Mouse (Mus musculus) heart, adult 2 months (tissue): ENCODE measurements at regions not wholly inside any gene's neighbourhood (a gene's known extent, or its start where the extent isn't known, plus 50 kb on each side); places are given as distances from the start of the nearest gene placed in this dataset.

Experiments
- DNase-seq, 2 experiments: peaks; one replicate each; pipeline ENCODE4 v3.0.0; 2021
- H3K27ac ChIP-seq: fragments of 200-600 bp; 2 replicates; pipeline ENCODE4 v1.8.1; 2022
- H3K27me3 ChIP-seq: fragments of 200-500 bp; 2 replicates; pipeline ENCODE4 v1.6.1; 2012; ENCODE audit warnings: mild to moderate bottlenecking, low read length, inconsistent platforms, mixed read lengths; ENCODE audit not compliant: control insufficient read depth, insufficient read depth
- H3K36me3 ChIP-seq: fragments of 200-500 bp; 2 replicates; pipeline ENCODE4 v1.6.1; 2012; ENCODE audit warnings: low read length, inconsistent platforms; ENCODE audit not compliant: control insufficient read depth, insufficient read depth
- H3K4me1 ChIP-seq: fragments of 200-500 bp; 2 replicates; pipeline ENCODE4 v1.6.1; 2011; ENCODE audit warnings: low read length; ENCODE audit not compliant: control insufficient read depth, insufficient read depth
- H3K4me3 ChIP-seq: fragments of 200-600 bp; 2 replicates; pipeline ENCODE4 v1.8.1; 2022
- H3K79me2 ChIP-seq: fragments of 200-500 bp; replicated peaks from 2 replicates; pipeline ENCODE4 v1.6.1; 2012; ENCODE audit warnings: mild to moderate bottlenecking, inconsistent platforms, low read length, moderate library complexity, mixed read lengths; ENCODE audit not compliant: control insufficient read depth, insufficient read depth
- H3K9ac ChIP-seq: fragments of 200-500 bp; 2 replicates; pipeline ENCODE4 v1.6.1; 2012; ENCODE audit warnings: low read depth, mild to moderate bottlenecking, control low read depth, inconsistent platforms, low read length, mixed read lengths
- CTCF ChIP-seq: fragments of 200-600 bp; IDR thresholded peaks from 2 replicates; pipeline ENCODE4 v1.8.1; 2022; ENCODE audit warnings: antibody characterized with exemption, mild to moderate bottlenecking, moderate library complexity
- EP300 ChIP-seq: fragments of 200-500 bp; IDR thresholded peaks from 2 replicates; pipeline ENCODE4 v1.6.1; 2011; ENCODE audit warnings: low read depth, low read length, control low read depth; ENCODE audit not compliant: insufficient read depth
- POLR2A ChIP-seq: fragments of 200-500 bp; IDR thresholded peaks from 2 replicates; pipeline ENCODE4 v1.6.1; 2011; ENCODE audit warnings: mild to moderate bottlenecking, low read depth, low read length, control low read depth; ENCODE audit not compliant: insufficient read depth
- WGBS: fragments of 180-500 bp; shearing (Covaris S2); methylation state at CpG from one replicate; pipeline ENCODE4 v1.1.7; 2018; 5-methylcytosine and 5-hydroxymethylcytosine counted together
- intact Hi-C: fragments of 180-260 bp; cut with DNase I; formaldehyde crosslinking; loops from one replicate; pipeline ENCODE4 v1.15.1; 2025

- H3K27me3 ChIP-seq = no peaks in the 10 kb centered on the region
- intact Hi-C loops = no loop called here
- DNase-seq = no peak
- H3K79me2 ChIP-seq = no peaks in the 10 kb centered on the region
- H3K9ac ChIP-seq = no peak overlapping the region
- no peaks in the 10 kb centered on the region for H3K4me1 ChIP-seq
- H3K4me3 ChIP-seq = no peak overlapping the region
- TF ChIP-seq EP300 (no peak), CTCF (no peak), POLR2A (no peak)
- H3K36me3 ChIP-seq = no peaks in the 10 kb centered on the region
- 74% methylated on average over 4 of the region's 4 CpGs for WGBS
- H3K27ac ChIP-seq = no peak overlapping the region
Observed at GRCm38 (mm10) chr13:103415335-103415734, 81.0 kb upstream of the Mast4 start.

- TF ChIP-seq CTCF = no peak
- TF ChIP-seq POLR2A = no peak
- TF ChIP-seq EP300 = no peak
- intact Hi-C loops = no loop called here
Observed at GRCm38 (mm10) chr13:103412566-103412965, 78.3 kb upstream of the Mast4 start.

GRCm38 (mm10) chr13:103409286-103409685 is 75.0 kb upstream of the Mast4 start:
- no peak for TF ChIP-seq CTCF
- TF ChIP-seq POLR2A = no peak
- TF ChIP-seq EP300 = no peak
- H3K27me3 ChIP-seq = no peaks in the 10 kb centered on the region
- H3K9ac ChIP-seq = no peak overlapping the region
- H3K4me3 ChIP-seq = no peak overlapping the region
- H3K36me3 ChIP-seq = no peaks in the 10 kb centered on the region
- no peaks in the 10 kb centered on the region for H3K79me2 ChIP-seq
- H3K4me1 ChIP-seq = no peaks in the 10 kb centered on the region
- DNase-seq = no peak
- intact Hi-C loops = no loop called here
- peak overlapping the region; percentile 38 for H3K27ac ChIP-seq
- WGBS = 60% methylated on average over 7 of the region's 7 CpGs

More at GRCm38 (mm10) chr13:103412566-103412965, 78.3 kb upstream of the Mast4 start:
- no peak for DNase-seq
- no peaks in the 10 kb centered on the region for H3K4me1 ChIP-seq
- no peaks in the 10 kb centered on the region for H3K79me2 ChIP-seq
- no peaks in the 10 kb centered on the region for H3K36me3 ChIP-seq
- H3K27ac ChIP-seq = no peak overlapping the region
- no peaks in the 10 kb centered on the region for H3K27me3 ChIP-seq
- no peak overlapping the region for H3K9ac ChIP-seq
- WGBS = 72% methylated on average over 2 of the region's 2 CpGs
- no peak overlapping the region for H3K4me3 ChIP-seq

GRCm38 (mm10) chr13:103396526-103397020 is 62.3 kb upstream of the Mast4 start:
- Histone ChIP-seq H3K27me3 (no peaks in the 10 kb centered on the region), H3K9ac (no peak overlapping the region), H3K4me1 (no peaks in the 10 kb centered on the region; the same call in 1 of the 2 replicates), H3K27ac (no peak overlapping the region; the same call in 1 of the 2 replicates), H3K4me3 (no peak overlapping the region), H3K79me2 (no peaks in the 10 kb centered on the region), H3K36me3 (no peaks in the 10 kb centered on the region)
- TF ChIP-seq CTCF (no peak), EP300 (no peak), POLR2A (no peak)
- intact Hi-C loops = no loop called here
- WGBS = 54% methylated on average over 2 of the region's 2 CpGs
- DNase-seq = peak in 1 of 2 experiments; percentile 19

- intact Hi-C loops = no loop called here
- H3K9ac ChIP-seq = no peak overlapping the region
- H3K4me3 ChIP-seq = no peak overlapping the region
- no peaks in the 10 kb centered on the region for H3K27me3 ChIP-seq
- H3K36me3 ChIP-seq = no peaks in the 10 kb centered on the region
- no peak for TF ChIP-seq CTCF
- H3K79me2 ChIP-seq = no peaks in the 10 kb centered on the region
- no peak overlapping the region; the same call in 1 of the 2 replicates for H3K27ac ChIP-seq
- no peaks in the 10 kb centered on the region; the same call in 1 of the 2 replicates for H3K4me1 ChIP-seq
- DNase-seq = no peak
- 54% methylated on average over 9 of the region's 9 CpGs for WGBS
Observed at GRCm38 (mm10) chr13:103396099-103396498, 61.8 kb upstream of the Mast4 start.

- peak in 1 of 2 experiments; percentile 21 for DNase-seq
Observed at GRCm38 (mm10) chr13:103392581-103392980, 58.3 kb upstream of the Mast4 start.

More at GRCm38 (mm10) chr13:103392581-103392980, 58.3 kb upstream of the Mast4 start:
- no peaks in the 10 kb centered on the region for H3K27me3 ChIP-seq
- TF ChIP-seq EP300 (no peak), POLR2A (no peak), CTCF (no peak)
- no peaks in the 10 kb centered on the region for H3K36me3 ChIP-seq
- peak overlapping the region; percentile 62 for H3K27ac ChIP-seq
- no peaks in the 10 kb centered on the region; the same call in 1 of the 2 replicates for H3K4me1 ChIP-seq
- H3K9ac ChIP-seq = no peak overlapping the region
- 31% methylated on average over 3 of the region's 3 CpGs for WGBS
- H3K4me3 ChIP-seq = no peak overlapping the region
- intact Hi-C loops = no loop called here
- H3K79me2 ChIP-seq = no peaks in the 10 kb centered on the region
